ENCODE assay signal across 18 mouse cellular contexts in the genomic region with DNA sequence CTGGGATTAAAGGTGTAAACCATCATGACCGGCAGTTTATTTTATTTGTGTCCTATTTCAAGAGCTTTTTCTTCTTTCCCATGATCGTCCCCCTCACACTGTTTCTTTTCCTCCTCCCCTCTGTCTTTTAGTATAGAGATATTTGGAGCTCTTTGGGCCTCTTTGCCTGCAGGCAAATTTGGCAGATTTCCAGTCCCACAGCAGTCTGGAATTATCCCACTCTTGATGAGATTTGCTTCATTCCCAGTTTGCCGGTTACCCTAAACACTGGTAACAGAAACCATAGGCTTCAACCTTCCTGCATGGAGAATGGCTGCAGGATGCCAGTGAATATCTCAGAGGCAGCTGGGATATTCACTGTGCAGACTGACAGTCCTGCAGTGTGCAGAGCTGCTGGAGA. TPM values are rescaled to one million over a fixed set of nuclear protein-coding genes. Genes with fewer than 3 reads are reported as not detected.
DNase-seq lines count a peak whose midpoint lies in the region; ATAC-seq and TF ChIP-seq lines count a peak whose summit lies in the region.
"Had no signal": no experiment of that assay in that cellular context is flagged by ENCODE, and none has a peak within 500 bp of the region (broad histone marks: within the 10 kb centered on the region; RNA-seq: fewer than 3 reads in every experiment).

No protein-coding gene starts in this region.

- H3K4me2 ChIP-seq in hindbrain, embryonic 13.5 days: no peak overlapping the region
- no peak overlapping the region for H3K4me2 ChIP-seq in hindbrain, embryonic 11.5 days (replicated peaks; ENCODE audit: low read depth, low read length)
- H3K4me2 ChIP-seq in limb, embryonic 14.5 days (replicated peaks; ENCODE audit: low read depth, low read length, severe bottlenecking): no peak overlapping the region
- H3K4me2 ChIP-seq: heart, embryonic 15.5 days; hindbrain, embryonic 12.5 days; kidney, embryonic 15.5 days had no signal

- no peaks in the 10 kb centered on the region for H3K9me3 ChIP-seq in hindbrain, embryonic 13.5 days
- no peaks in the 10 kb centered on the region for H3K9me3 ChIP-seq in hindbrain, embryonic 11.5 days (ENCODE audit: control insufficient read depth, low read length)
- H3K9me3 ChIP-seq in limb, embryonic 14.5 days (ENCODE audit: control insufficient read depth, low read length): no peaks in the 10 kb centered on the region
- H3K9me3 ChIP-seq in limb, embryonic 10.5 days (replicated peaks): no peaks in the 10 kb centered on the region
- H3K9me3 ChIP-seq: heart, embryonic 15.5 days; hindbrain, embryonic 12.5 days; kidney, embryonic 15.5 days had no signal

- DNase-seq in hindbrain, embryonic 11.5 days (ENCODE audit: low spot score): no peak
- DNase-seq in limb, embryonic 14.5 days (ENCODE audit: low spot score): peak; percentile 43
- DNase-seq in limb, embryonic 10.5 days (ENCODE audit: low spot score): no peak
- peak; percentile 13 for DNase-seq in 3T3-L1 (ENCODE audit: low read depth, low spot score)
- DNase-seq in brain, adult 2 months (ENCODE audit: low read depth, low spot score): peak; percentile 43
- DNase-seq in thymus, postnatal 4 days: no peak
- DNase-seq: cerebellum, adult 9-11 months; gastrocnemius, adult 2 months; heart, adult 18-20 months; right cerebral cortex, postnatal 25 days; thymus, adult 18-20 months had no signal

- H3K36me3 ChIP-seq in hindbrain, embryonic 13.5 days: no peaks in the 10 kb centered on the region
- H3K36me3 ChIP-seq in hindbrain, embryonic 11.5 days (ENCODE audit: control insufficient read depth, insufficient read depth, low read length): no peaks in the 10 kb centered on the region
- no peaks in the 10 kb centered on the region for H3K36me3 ChIP-seq in limb, embryonic 14.5 days (ENCODE audit: control insufficient read depth, insufficient read depth, low read length)
- no peaks in the 10 kb centered on the region for H3K36me3 ChIP-seq in limb, embryonic 10.5 days
- H3K36me3 ChIP-seq: heart, embryonic 15.5 days; hindbrain, embryonic 12.5 days; kidney, embryonic 15.5 days had no signal

- H3K4me1 ChIP-seq in hindbrain, embryonic 13.5 days (replicated peaks): 0 out of 2 replicates have a peak, but pooled peaks cover 6% of the 10 kb centered on the region
- H3K4me1 ChIP-seq in hindbrain, embryonic 11.5 days (replicated peaks; ENCODE audit: control insufficient read depth, insufficient read depth, low read length): no peaks in the 10 kb centered on the region
- no peaks in the 10 kb centered on the region for H3K4me1 ChIP-seq in limb, embryonic 14.5 days (ENCODE audit: control insufficient read depth, insufficient read depth, low read length)
- H3K4me1 ChIP-seq in limb, embryonic 10.5 days: no peaks in the 10 kb centered on the region

- no peak overlapping the region for H3K4me3 ChIP-seq in hindbrain, embryonic 13.5 days
- no peak overlapping the region for H3K4me3 ChIP-seq in hindbrain, embryonic 11.5 days (ENCODE audit: low read depth, low read length)
- H3K4me3 ChIP-seq in limb, embryonic 14.5 days (replicated peaks; ENCODE audit: low read length): no peak overlapping the region
- no peak overlapping the region for H3K4me3 ChIP-seq in limb, embryonic 10.5 days
- H3K4me3 ChIP-seq: gastrocnemius, adult 2 months; heart, embryonic 15.5 days; hindbrain, embryonic 12.5 days; kidney, embryonic 15.5 days; megakaryocyte, embryonic 14.5 days; myocyte had no signal

- H3K27me3 ChIP-seq in hindbrain, embryonic 13.5 days: no peaks in the 10 kb centered on the region
- no peaks in the 10 kb centered on the region for H3K27me3 ChIP-seq in hindbrain, embryonic 11.5 days (ENCODE audit: control insufficient read depth, insufficient read depth, low read length)
- no peaks in the 10 kb centered on the region for H3K27me3 ChIP-seq in limb, embryonic 14.5 days (ENCODE audit: control insufficient read depth, insufficient read depth, low read length)
- H3K27me3 ChIP-seq in limb, embryonic 10.5 days (ENCODE audit: low read depth, poor library complexity, severe bottlenecking): no peaks in the 10 kb centered on the region
- H3K27me3 ChIP-seq: heart, embryonic 15.5 days; hindbrain, embryonic 12.5 days; kidney, embryonic 15.5 days had no signal

- H3K27ac ChIP-seq in hindbrain, embryonic 13.5 days: no peak overlapping the region; the same call in 1 of the 2 replicates
- H3K27ac ChIP-seq in hindbrain, embryonic 11.5 days (ENCODE audit: low read depth, low read length): no peak overlapping the region
- no peak overlapping the region for H3K27ac ChIP-seq in limb, embryonic 14.5 days (replicated peaks; ENCODE audit: low read depth, low read length)
- H3K27ac ChIP-seq in limb, embryonic 10.5 days: no peak overlapping the region
- H3K27ac ChIP-seq: gastrocnemius, adult 2 months; heart, embryonic 15.5 days; hindbrain, embryonic 12.5 days; kidney, embryonic 15.5 days had no signal

- no peak for TF ChIP-seq POLR2A in limb, embryonic 14.5 days (IDR thresholded peaks at IDR 0.05; ENCODE audit: borderline replicate concordance, extremely low read depth, insufficient read depth, insufficient read length)

- peak overlapping the region; percentile 35; the same call in 1 of the 2 replicates for H3K9ac ChIP-seq in hindbrain, embryonic 13.5 days
- no peak overlapping the region for H3K9ac ChIP-seq in hindbrain, embryonic 11.5 days (ENCODE audit: low read depth, low read length)
- H3K9ac ChIP-seq in limb, embryonic 14.5 days (ENCODE audit: low read depth, low read length, severe bottlenecking): no peak overlapping the region
- H3K9ac ChIP-seq: heart, embryonic 15.5 days; hindbrain, embryonic 12.5 days; kidney, embryonic 15.5 days had no signal

- no peak for ATAC-seq in hindbrain, embryonic 13.5 days (ENCODE audit: low FRiP score)
- ATAC-seq in hindbrain, embryonic 11.5 days (ENCODE audit: low FRiP score): no peak
- no peak for ATAC-seq in limb, embryonic 14.5 days (ENCODE audit: low FRiP score, low read depth)
- ATAC-seq: CD4-positive, CD25-positive, alpha-beta regulatory T cell, adult 4 months had no signal

- 63% methylated on average over 3 of the region's 3 CpGs for WGBS in hindbrain, embryonic 13.5 days
- 89% methylated on average over 3 of the region's 3 CpGs for WGBS in hindbrain, embryonic 11.5 days
- WGBS in limb, embryonic 14.5 days: 35% methylated on average over 3 of the region's 3 CpGs
- WGBS in limb, embryonic 10.5 days: 82% methylated on average over 3 of the region's 3 CpGs

RNA-seq across cellular contexts. Expression of a gene that starts 17.8 kb away (rescaled TPM):
- 1.5 and 1.7 TPM in 2 replicates for polyA plus RNA-seq in hindbrain, embryonic 13.5 days (2015; fragmentation: Nextera tagmentation; extraction: Ambion mirVana)
- polyA plus RNA-seq in hindbrain, embryonic 11.5 days (2014; fragmentation: Nextera tagmentation; extraction: Ambion mirVana): 1.8 and 2.2 TPM in 2 replicates
- polyA plus RNA-seq in limb, embryonic 14.5 days (2012; rRNA removed): 3.2 and 3.5 TPM in 2 replicates
- 4.6 and 5.3 TPM in 2 replicates for polyA plus RNA-seq in limb, embryonic 14.5 days (2014; fragmentation: Nextera tagmentation; extraction: Ambion mirVana)
- polyA plus RNA-seq in limb, embryonic 10.5 days (2016; fragmentation: Nextera tagmentation; extraction: Ambion mirVana): 0.74 and 1.5 TPM in 2 replicates
- polyA plus RNA-seq: myocyte had no signal

Comparison
In these comparisons a context has a peak if more than half of its experiments do, and no peak if none do; other contexts are left out.
1. DNase-seq: peak in limb, embryonic 14.5 days (single experiment), 3T3-L1 (single experiment) and brain, adult 2 months (single experiment); none in hindbrain, embryonic 11.5 days (single experiment), limb, embryonic 10.5 days (single experiment) and thymus, postnatal 4 days (single experiment).